Mouse (Mus musculus) adrenal gland, adult 10 weeks (tissue): ENCODE results near the gene Rbm4b. TPM values are rescaled to one million over a fixed set of nuclear protein-coding genes. Genes with fewer than 3 reads are reported as not detected.

Source experiments
- polyA plus RNA-seq: library from polyadenylated mRNA; stranded (reverse); fragments of 350-450 nt; fragmentation: Illumina TruSeq; extraction: RNeasy Lipid Tissue Mini Kit (QIAGEN cat#74804); gene quantifications from one replicate; pipeline ENCODE4 v1.2.3, GENCODE M21; 2014; ENCODE audit warnings: low read depth, low replicate concordance

Rbm4b gene
- 20.7 TPM for polyA plus RNA-seq

GRCm38 (mm10) chr19:4756193-4756911, at the start of gene Rbm4b:
Gene Rbm4b, plus strand, starts transcription at chr19:4756497.

DNA sequence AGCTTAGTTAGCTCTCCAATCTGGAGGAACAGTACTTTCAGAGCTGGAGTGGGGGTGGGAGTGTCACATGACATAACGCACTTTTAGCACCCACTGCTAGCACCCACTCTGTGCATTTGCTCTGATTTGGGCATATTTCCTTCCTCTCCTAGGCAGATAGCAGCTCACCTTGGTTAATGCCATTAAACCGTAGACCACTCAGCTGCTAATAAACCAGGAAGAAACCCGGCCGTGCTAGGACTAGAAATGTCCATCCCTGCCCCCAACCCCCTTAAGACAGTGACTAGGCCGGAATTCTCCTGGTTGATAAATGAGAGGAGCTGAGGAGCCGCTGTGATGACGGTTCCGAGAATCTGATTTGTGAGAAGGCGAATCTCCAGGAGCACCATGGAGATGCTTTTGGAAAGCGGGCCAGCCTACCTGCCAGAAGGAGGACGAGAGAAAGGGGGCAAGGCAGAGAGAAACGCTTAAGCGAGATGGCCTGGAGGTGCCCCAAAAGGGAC, 45.1 kb upstream of the Rbm4b start, which contains the start of gene Sptbn2:
TSS of gene Sptbn2 (plus strand) at position 70 of the 503 bp plus-strand sequence.

GRCm38 (mm10) chr19:4793831-4794422, 37.6 kb downstream of the Rbm4b start, which contains the start of gene Rbm4:
Gene Rbm4, minus strand, starts transcription at chr19:4793901.

GRCm38 (mm10) chr19:4811063-4811908, 55.0 kb downstream of the Rbm4b start, which contains the start of the genes Gm21992 and Rbm14:
Gene Gm21992, minus strand, starts transcription at chr19:4811612.
Gene Rbm14, minus strand, starts transcription at chr19:4811634.

Other genes with a start within 250 kb of the Rbm4b start
- gene Pcx, start 246.0 kb upstream of the Rbm4b start, polyA plus RNA-seq = 8.6 TPM
- not detected for gene Lrfn4, start 140.8 kb upstream of the Rbm4b start, polyA plus RNA-seq
- gene Rce1, start 130.9 kb upstream of the Rbm4b start, polyA plus RNA-seq = 3.0 TPM
- not detected for gene Gm960, start 57.8 kb upstream of the Rbm4b start, polyA plus RNA-seq
- not detected for gene Sptbn2, start 45.3 kb upstream of the Rbm4b start, polyA plus RNA-seq
- gene Rbm4, start 37.4 kb downstream of the Rbm4b start, polyA plus RNA-seq = 13.5 TPM
- gene Gm21992, start 55.1 kb downstream of the Rbm4b start, polyA plus RNA-seq = 1.9 TPM
- 6.0 TPM for gene Rbm14, start 55.1 kb downstream of the Rbm4b start, polyA plus RNA-seq
- 1.8 TPM for gene Ccs, start 82.8 kb downstream of the Rbm4b start, polyA plus RNA-seq
- gene Ccdc87, start 82.9 kb downstream of the Rbm4b start, polyA plus RNA-seq = not detected
- 112 TPM for gene Ctsf, start 98.6 kb downstream of the Rbm4b start, polyA plus RNA-seq
- 2.0 TPM for gene Actn3, start 121.4 kb downstream of the Rbm4b start, polyA plus RNA-seq
- 38.0 TPM for gene Zdhhc24, start 122.2 kb downstream of the Rbm4b start, polyA plus RNA-seq
- 4.8 TPM for gene Bbs1, start 150.1 kb downstream of the Rbm4b start, polyA plus RNA-seq
- gene Dpp3, start 171.8 kb downstream of the Rbm4b start, polyA plus RNA-seq = 4.0 TPM
- 4.0 TPM for gene Peli3, start 186.6 kb downstream of the Rbm4b start, polyA plus RNA-seq
- 25.5 TPM for gene Mrpl11, start 205.7 kb downstream of the Rbm4b start, polyA plus RNA-seq
- gene Npas4, start 233.8 kb downstream of the Rbm4b start, polyA plus RNA-seq = not detected